Mouse (Mus musculus): Measurements from ENCODE around the gene Reep6.

Reep6 gene

GRCm38 (mm10) chr10:80301256-80302081, 28.3 kb upstream of the Reep6 start:
- DNase-seq (ENCODE audit: low spot score in 2 of 2), result no peak

- no peak for DNase-seq (ENCODE audit: low spot score in 2 of 2)
Observed at GRCm38 (mm10) chr10:80302082-80302355, 27.7 kb upstream of the Reep6 start.

GRCm38 (mm10) chr10:80302471-80302881, 27.3 kb upstream of the Reep6 start:
- no peak for DNase-seq (ENCODE audit: low spot score in 2 of 2)

- no peak for DNase-seq (ENCODE audit: low spot score in 2 of 2)
Observed at GRCm38 (mm10) chr10:80304458-80304857, 25.3 kb upstream of the Reep6 start.

GRCm38 (mm10) chr10:80304862-80305261, 24.9 kb upstream of the Reep6 start:
- peak; percentile 53 to 75 for DNase-seq (ENCODE audit: low spot score in 2 of 2)

- DNase-seq (ENCODE audit: low spot score in 2 of 2), result no peak
Observed at GRCm38 (mm10) chr10:80311560-80311959, 18.2 kb upstream of the Reep6 start.

- DNase-seq (ENCODE audit: low spot score in 2 of 2), result no peak
Observed at GRCm38 (mm10) chr10:80312586-80313504, 16.9 kb upstream of the Reep6 start.

GRCm38 (mm10) chr10:80313627-80314201, 16.0 kb upstream of the Reep6 start:
- DNase-seq (ENCODE audit: low spot score in 2 of 2), result peak in 1 of 2 experiments; percentile 44

GRCm38 (mm10) chr10:80314494-80315001, 15.2 kb upstream of the Reep6 start:
- DNase-seq (ENCODE audit: low spot score in 2 of 2), result no peak

- DNase-seq (ENCODE audit: low spot score in 2 of 2), result no peak
Observed at GRCm38 (mm10) chr10:80315315-80315714, 14.4 kb upstream of the Reep6 start.

GRCm38 (mm10) chr10:80316359-80316781, 13.4 kb upstream of the Reep6 start:
- DNase-seq (ENCODE audit: low spot score in 2 of 2), result no peak

- DNase-seq (ENCODE audit: low spot score in 2 of 2), result no peak
Observed at GRCm38 (mm10) chr10:80317011-80317410, 12.7 kb upstream of the Reep6 start.

GRCm38 (mm10) chr10:80320340-80320760, 9.4 kb upstream of the Reep6 start, which contains the start of gene 2310011J03Rik:
Gene 2310011J03Rik, minus strand, starts transcription at chr10:80320537.
- peak; percentile 84 to 88 for DNase-seq (ENCODE audit: low spot score in 2 of 2)

GRCm38 (mm10) chr10:80321014-80321669, 8.6 kb upstream of the Reep6 start:
- DNase-seq (ENCODE audit: low spot score in 2 of 2), result no peak

- DNase-seq (ENCODE audit: low spot score in 2 of 2), result no peak
Observed at GRCm38 (mm10) chr10:80321670-80322581, 7.8 kb upstream of the Reep6 start.

GRCm38 (mm10) chr10:80322811-80323211, 6.9 kb upstream of the Reep6 start:
- DNase-seq (ENCODE audit: low spot score in 2 of 2), result peak; percentile 30 to 43

GRCm38 (mm10) chr10:80323261-80324119, 6.3 kb upstream of the Reep6 start:
- DNase-seq (ENCODE audit: low spot score in 2 of 2), result peak; percentile 67 to 73

GRCm38 (mm10) chr10:80324120-80325037, 5.4 kb upstream of the Reep6 start:
- DNase-seq (ENCODE audit: low spot score in 2 of 2), result no peak
